Mouse (Mus musculus): ENCODE results near the gene 4930579G24Rik. TPM values are rescaled to one million over a fixed set of nuclear protein-coding genes. Genes with fewer than 3 reads are reported as not detected.

Gene 4930579G24Rik
- 1 to 10 TPM; 1.1 to 1.9 TPM for total RNA-seq (2021)

DNA sequence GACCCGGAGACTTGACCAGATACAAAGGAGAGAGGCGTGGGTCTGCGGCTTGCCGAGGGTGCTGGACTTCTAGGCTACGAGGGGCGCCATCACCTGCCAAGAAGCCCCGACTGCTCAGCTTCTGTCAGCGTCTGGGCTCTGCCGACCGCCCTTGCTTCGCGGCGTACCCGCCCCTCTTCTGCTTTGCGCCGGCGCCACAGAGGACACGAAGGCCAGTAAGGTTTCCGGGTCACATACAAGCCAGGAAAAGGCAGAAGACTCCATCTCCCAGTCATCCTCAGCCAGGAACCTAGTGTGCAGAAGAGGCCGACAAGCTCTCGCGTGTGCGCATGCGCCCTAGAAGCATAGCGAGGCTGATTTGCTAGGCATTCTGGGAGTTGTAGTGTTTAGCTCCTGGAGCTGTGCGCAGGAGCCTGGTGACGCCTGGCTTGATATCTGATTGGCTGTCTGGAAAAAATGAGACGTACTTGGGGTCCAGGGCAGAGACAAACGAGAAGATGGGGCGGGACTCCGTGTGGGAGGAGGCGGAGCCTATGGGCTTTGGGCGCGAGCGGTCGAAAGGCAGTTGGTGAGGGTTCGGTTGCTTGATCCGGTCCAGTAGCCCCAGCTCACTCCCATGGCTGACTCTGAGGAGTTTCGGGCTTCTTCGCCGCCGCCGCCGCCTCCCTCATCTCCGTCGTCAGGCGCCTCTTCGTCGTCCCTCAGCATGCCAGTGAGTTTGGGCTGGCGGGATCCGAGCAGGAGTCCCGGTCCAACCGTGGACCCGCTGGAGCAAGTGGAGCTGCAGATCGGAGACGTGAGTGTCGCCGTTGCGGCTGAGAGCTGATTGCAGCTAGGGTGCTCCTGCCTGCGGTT lies at the start of gene 4930579G24Rik:
Gene 4930579G24Rik (plus strand): TSS at position 519 of the 855 bp plus-strand sequence.
- DNase-seq = peak; percentile 94 to 97

DNA sequence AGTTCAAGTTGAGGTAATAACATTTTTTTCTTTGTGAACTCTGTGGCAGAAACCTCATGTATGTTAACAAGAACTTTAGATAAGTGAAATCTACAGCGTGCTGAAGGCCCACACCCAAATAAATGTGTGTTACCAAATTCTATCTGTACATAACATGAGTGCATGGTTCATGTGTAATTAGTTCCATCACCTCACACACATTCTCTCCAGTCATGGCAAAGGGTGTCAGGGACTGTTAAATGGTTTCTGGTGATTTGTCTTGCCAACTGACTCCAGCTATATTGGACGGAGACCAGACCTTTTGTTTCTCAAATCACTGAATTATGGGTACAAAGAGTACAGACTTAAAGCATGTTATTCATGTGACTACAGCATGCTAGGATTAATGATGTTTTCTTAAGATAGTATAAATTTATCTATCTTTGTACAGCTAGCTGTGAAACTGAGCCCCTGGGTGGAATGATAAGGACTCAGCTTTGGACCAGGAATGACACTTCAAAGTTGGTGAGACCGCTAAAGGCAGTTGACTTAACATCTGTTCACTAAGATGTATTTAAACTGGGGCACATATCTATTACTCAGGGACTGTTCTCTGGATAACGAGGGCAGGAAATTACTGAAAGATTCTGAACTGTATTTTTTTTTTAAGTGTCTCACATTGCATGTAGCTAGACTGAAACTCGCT lies 48.8 kb upstream of the 4930579G24Rik start:
- DNase-seq = no peak

- DNase-seq = peak; percentile 88 to 90
Measured at GRCm38 (mm10) chr3:79586804-79587203, 42.1 kb upstream of the 4930579G24Rik start.

- DNase-seq = no peak
Measured at GRCm38 (mm10) chr3:79589671-79590070, 39.2 kb upstream of the 4930579G24Rik start.

DNA sequence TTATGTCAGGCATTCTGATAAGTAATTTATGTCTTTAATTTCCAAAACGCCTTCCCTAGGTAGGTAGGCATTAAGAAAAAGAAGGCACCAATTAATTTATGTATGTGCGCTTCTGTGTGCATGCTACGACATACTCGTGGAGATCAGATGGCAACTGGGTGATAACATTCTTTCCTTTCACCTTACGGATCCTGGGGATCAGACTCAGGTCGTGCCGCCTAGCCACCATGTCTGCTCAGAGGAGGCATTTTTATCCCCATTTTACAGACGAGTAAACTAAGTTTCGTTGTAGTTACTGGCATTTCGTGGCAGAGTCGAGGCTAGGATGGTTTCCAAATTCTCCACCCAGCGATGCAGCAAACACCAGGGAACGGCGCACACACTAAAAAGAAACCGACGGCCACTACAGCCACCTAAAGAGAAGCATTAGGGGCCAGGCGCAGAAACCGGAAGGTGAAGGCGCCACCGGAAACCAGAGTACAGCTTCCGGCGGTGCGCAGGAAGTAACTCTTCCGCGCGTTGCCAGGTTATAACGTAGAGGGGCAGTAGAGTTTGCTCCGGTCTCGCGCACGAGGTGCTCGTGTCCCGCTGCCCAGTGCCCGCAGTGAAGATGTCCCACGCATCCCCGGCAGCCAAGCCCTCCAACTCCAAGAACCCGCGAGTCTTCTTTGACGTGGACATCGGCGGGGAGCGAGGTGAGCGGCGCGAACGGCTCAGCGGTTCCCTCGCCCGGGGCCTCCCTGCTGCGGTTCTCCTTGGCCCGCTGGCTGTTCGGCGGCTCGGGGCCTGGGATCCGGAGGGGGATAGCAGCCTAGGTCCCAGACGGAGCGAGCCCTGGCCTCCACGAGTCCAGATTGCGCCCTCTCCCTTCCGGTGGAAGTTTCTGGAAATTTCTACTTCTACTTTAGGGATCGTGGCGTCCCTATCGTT lies 37.8 kb upstream of the 4930579G24Rik start, which contains the start of gene Ppid:
Gene Ppid (plus strand): TSS at position 480 of the 930 bp plus-strand sequence.
- peak; percentile 73 to 74 for DNase-seq

- no peak for DNase-seq
Measured at GRCm38 (mm10) chr3:79591793-79592471, 36.9 kb upstream of the 4930579G24Rik start.

DNA sequence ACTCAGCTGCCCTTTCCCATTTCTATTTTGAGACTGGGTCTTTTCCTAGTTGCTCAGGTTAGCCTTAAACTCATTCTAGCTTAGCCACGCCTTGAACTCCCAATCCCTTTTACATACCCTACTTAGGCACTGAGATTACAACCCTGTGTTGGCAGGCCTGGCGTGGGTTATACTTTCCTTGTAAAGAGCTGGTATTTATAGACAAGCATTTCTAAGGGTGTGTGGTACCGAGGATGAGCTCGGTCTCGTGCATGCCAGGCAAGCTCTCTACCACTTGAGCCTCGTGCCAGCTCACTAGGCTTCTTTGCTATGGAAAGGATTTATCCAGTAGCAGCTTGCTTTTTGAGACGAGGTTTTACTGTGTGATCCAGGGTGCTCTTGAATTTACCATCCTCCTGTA lies 33.4 kb upstream of the 4930579G24Rik start:
- DNase-seq = no peak

GRCm38 (mm10) chr3:79609886-79610285 lies 19.0 kb upstream of the 4930579G24Rik start:
- no peak for DNase-seq

DNA sequence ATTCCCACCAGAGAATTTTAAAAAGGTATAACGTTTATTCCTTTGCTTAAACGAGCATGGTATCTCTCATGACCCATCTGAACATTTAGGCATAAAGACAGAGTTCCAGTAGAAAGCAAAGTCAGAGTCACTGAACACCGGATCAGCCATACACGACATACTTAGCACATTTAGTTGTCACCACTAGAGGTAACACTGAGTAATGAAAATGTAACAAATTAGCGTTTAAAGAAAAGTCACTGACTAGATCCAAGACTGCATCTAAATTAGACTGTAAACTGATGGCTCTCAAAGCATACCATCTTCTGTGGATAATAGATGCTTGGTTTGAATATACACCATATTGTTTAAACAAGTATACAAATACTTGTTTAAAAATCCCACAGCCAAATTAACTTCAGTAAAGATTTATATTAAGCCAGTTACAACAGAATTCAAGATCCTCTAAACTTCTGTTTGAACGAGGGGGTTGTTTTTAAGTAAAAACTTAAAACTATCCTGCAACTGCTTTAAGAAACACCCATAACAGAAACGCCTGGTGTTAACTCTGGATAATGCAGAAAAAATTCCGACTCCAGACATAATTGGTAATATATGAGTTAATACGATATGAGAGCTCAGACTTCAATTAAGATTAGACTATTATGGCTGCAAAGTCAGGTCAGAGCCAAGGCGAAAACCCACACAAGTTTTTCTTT lies 1.2 kb upstream of the 4930579G24Rik start:
- DNase-seq = no peak

- DNase-seq = no peak
Measured at GRCm38 (mm10) chr3:79628182-79628560, 708 bp upstream of the 4930579G24Rik start.

GRCm38 (mm10) chr3:79629416-79629730 lies 494 bp downstream of the 4930579G24Rik start, which contains the start of gene Etfdh:
Etfdh (minus strand) TSS chr3:79629500.
- peak; percentile 48 to 60 for DNase-seq

DNA sequence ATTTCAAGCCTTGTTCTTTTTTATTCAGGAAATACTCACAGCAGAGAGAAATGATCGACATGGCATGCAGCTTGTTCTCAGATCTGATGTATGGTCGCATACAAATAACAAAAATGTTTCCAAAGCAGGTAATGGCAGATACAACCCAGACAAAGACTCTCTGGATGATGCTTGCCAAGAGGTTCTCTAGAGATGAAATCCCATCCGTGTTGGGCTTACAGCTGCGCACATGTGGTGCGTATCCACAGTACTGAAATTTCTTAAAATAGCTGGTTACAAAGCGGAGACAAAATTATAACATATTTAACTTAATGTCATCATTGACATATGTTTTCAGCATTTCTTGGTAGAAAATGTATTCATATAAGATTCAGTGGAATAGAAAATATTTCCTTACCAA lies 23.2 kb downstream of the 4930579G24Rik start:
- no peak for DNase-seq

DNA sequence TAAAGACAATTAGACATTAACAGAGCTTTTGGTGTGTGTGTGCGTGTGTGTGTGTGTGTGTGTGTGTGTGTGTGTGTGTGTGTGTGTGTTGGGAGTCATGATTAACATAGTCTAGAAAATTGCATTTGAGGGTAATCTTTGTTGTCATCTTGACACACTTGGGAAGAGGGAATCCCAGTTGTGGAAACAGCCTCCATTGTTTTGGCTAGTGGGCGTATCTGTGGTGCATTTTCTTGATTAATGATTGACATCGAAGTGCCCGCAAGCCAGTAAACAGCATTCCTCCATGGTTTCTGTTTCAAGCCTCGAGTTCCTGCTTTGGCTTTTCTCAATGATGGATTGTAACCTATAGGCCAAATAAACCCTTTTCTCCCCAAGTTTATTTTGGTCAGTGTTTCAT lies 27.8 kb downstream of the 4930579G24Rik start:
- DNase-seq = no peak

GRCm38 (mm10) chr3:79664787-79665408 lies 36.0 kb downstream of the 4930579G24Rik start:
- peak in 1 of 2 experiments; percentile 38 for DNase-seq

DNA sequence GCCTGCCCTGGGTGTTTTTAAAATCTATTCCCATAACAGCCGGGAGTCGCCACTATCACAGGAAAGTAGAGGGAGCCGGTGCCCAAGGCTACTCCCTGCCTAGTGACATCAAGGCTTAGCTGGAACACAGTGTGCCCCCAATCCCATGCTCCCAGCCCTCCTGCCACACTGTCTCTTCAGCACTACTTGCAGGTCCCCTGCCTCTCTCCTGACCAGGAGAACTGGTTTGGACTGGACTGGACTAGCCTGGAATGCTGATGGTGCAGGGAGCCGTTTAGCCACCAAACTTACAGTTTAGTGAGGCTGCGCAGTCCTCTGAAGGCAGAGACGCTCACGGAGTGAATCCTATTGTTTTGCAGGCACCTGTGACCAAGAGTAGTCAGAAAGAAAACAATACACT lies 41.7 kb downstream of the 4930579G24Rik start:
- DNase-seq = no peak

DNA sequence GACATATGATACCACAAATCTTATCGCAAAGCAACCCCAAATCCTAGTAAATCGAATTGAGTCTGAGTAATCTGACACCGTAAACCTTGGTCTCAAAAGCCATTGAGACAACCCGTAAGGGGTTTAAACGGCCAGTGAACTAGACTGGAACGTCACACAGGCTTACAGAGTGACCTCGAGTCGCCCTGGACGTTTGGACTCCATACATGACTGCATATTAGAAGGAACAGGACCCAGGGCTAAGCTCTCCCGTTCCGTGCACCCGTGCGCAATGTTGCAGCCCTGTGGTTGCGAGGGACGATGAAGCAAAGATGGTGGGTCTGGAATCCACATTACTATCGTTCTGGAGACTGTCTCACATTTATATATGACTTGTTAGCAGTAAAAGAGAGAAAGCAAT lies 43.3 kb downstream of the 4930579G24Rik start:
- DNase-seq = no peak

- peak; percentile 24 to 61 for DNase-seq
Measured at GRCm38 (mm10) chr3:79673082-79673481, 44.2 kb downstream of the 4930579G24Rik start.

GRCm38 (mm10) chr3:79674641-79675040 lies 45.8 kb downstream of the 4930579G24Rik start:
- DNase-seq = no peak

DNA sequence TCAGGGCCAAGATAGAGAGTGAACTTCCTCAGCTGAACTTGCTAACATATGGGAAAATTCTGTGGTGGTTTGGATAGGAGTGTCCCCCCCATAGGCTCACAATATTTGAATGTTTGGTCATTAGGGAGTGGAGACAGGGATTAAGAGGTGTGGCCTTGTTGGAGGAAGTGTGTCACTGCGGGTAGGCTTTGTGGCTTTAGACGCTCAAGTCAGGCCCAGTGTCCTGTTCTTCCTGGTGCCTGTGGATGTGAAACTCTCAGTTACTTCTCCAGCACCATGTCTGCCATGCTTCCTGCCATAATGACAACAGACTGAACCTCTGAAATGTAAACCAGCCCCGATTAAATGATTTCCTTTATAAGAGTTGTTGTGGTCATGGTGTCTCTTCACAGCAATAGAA lies 47.5 kb downstream of the 4930579G24Rik start:
- no peak for DNase-seq
